Mouse (Mus musculus): ENCODE data around the gene Ddx5. TPM values are rescaled to one million over a fixed set of nuclear protein-coding genes. Genes with fewer than 3 reads are reported as not detected.
"Not testable (repeated sequence)": the region's sequence is repeated elsewhere in the genome, so short reads cannot be mapped to it uniquely, and the experiment has no call there.

The Ddx5 gene
- polyA plus RNA-seq, 1 experiment = 198 TPM

- H3K4me2 ChIP-seq (ENCODE audit: low read depth) = peak overlapping the region; percentile 76
- peak overlapping the region; percentile 49 for H3ac ChIP-seq (ENCODE audit: control insufficient read depth, insufficient read length)
- peak overlapping the region; percentile 92 for H3K4me3 ChIP-seq
- TF ChIP-seq REST (IDR thresholded peaks at IDR 0.05; ENCODE audit: insufficient read depth, insufficient read length) = no peak
- TF ChIP-seq POLR2A (IDR thresholded peaks at IDR 0.05; ENCODE audit: insufficient read length, low read depth) = peak; percentile 54
- peak; percentile 66 for TF ChIP-seq CEBPB (IDR thresholded peaks at IDR 0.05; ENCODE audit: insufficient read depth, poor library complexity, severe bottlenecking)
- TF ChIP-seq POLR2AphosphoS2 (IDR thresholded peaks at IDR 0.05; ENCODE audit: insufficient read length, low read depth) = peak; percentile 27
- H3K79me2 ChIP-seq (ENCODE audit: control insufficient read depth, insufficient read depth) = peaks cover 78% of the 10 kb centered on the region
- peaks cover 53% of the 10 kb centered on the region for H3K36me3 ChIP-seq (ENCODE audit: control insufficient read depth, insufficient read depth)
- no peaks in the 10 kb centered on the region for H3K27me3 ChIP-seq (ENCODE audit: control insufficient read depth, insufficient read depth, insufficient read length)
Measured at GRCm38 (mm10) chr11:106787131-106788025, 1.6 kb downstream of the Ddx5 start.

GRCm38 (mm10) chr11:106785043-106785442, 3.9 kb downstream of the Ddx5 start:
- H3K79me2 ChIP-seq (ENCODE audit: control insufficient read depth, insufficient read depth) = peaks cover 62% of the 10 kb centered on the region
- no peak overlapping the region for H3ac ChIP-seq (ENCODE audit: control insufficient read depth, insufficient read length)
- H3K4me2 ChIP-seq (ENCODE audit: low read depth) = peak overlapping the region; percentile 76
- TF ChIP-seq MYOG (IDR thresholded peaks at IDR 0.05; ENCODE audit: control insufficient read depth in 1 of 3, insufficient read depth in 1 of 3, insufficient read length in 2 of 3, low read depth in 2 of 3) = no peak
- no peak for TF ChIP-seq REST (IDR thresholded peaks at IDR 0.05; ENCODE audit: insufficient read depth, insufficient read length)
- no peak for TF ChIP-seq CEBPB (IDR thresholded peaks at IDR 0.05; ENCODE audit: insufficient read depth, poor library complexity, severe bottlenecking)
- no peak for TF ChIP-seq MAX (IDR thresholded peaks at IDR 0.05; ENCODE audit: low read depth)
- TF ChIP-seq POLR2A (IDR thresholded peaks at IDR 0.05; ENCODE audit: insufficient read length, low read depth) = no peak
- no peak for TF ChIP-seq E2F4 (IDR thresholded peaks at IDR 0.05; ENCODE audit: insufficient read depth)
- no peak for TF ChIP-seq TCF12 (IDR thresholded peaks at IDR 0.05; ENCODE audit: insufficient read depth, poor library complexity, severe bottlenecking)
- TF ChIP-seq TCF3 (IDR thresholded peaks at IDR 0.05; ENCODE audit: insufficient read length, low read depth) = no peak
- no peak for TF ChIP-seq USF1 (IDR thresholded peaks at IDR 0.05; ENCODE audit: low read depth)
- TF ChIP-seq POLR2AphosphoS2 (IDR thresholded peaks at IDR 0.05; ENCODE audit: insufficient read length, low read depth) = no peak
- no peak for TF ChIP-seq SRF (IDR thresholded peaks at IDR 0.05; ENCODE audit: control insufficient read depth, insufficient read length, low read depth)
- TF ChIP-seq MYOD1 (IDR thresholded peaks at IDR 0.05; ENCODE audit: control insufficient read depth in 1 of 3, insufficient read length in 2 of 3, low read depth in 2 of 3) = no peak
- no peaks in the 10 kb centered on the region for H3K27me3 ChIP-seq (ENCODE audit: control insufficient read depth, insufficient read depth, insufficient read length)
- peaks cover 70% of the 10 kb centered on the region for H3K36me3 ChIP-seq (ENCODE audit: control insufficient read depth, insufficient read depth)
- H3K4me3 ChIP-seq = peak overlapping the region; percentile 92

DNA sequence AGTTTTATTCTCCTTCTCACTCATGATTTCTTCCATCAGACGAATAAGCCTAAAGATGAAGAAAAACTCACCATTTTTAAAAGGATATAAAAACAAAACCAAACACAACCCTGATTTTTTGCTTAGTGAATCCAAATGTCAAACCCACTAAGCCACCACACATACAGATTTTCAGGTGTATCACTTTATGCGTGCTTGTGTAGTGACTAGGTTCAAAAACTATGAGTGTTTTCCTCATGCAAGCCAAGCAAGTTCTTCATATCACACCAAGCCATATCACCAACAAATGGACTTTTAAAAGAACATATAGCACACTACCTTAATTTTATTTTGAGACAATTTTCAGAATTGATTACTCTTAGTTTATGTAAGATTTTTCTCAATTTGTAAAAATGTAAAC, 4.5 kb downstream of the Ddx5 start:
- H3K4me3 ChIP-seq = no peak overlapping the region

DNA sequence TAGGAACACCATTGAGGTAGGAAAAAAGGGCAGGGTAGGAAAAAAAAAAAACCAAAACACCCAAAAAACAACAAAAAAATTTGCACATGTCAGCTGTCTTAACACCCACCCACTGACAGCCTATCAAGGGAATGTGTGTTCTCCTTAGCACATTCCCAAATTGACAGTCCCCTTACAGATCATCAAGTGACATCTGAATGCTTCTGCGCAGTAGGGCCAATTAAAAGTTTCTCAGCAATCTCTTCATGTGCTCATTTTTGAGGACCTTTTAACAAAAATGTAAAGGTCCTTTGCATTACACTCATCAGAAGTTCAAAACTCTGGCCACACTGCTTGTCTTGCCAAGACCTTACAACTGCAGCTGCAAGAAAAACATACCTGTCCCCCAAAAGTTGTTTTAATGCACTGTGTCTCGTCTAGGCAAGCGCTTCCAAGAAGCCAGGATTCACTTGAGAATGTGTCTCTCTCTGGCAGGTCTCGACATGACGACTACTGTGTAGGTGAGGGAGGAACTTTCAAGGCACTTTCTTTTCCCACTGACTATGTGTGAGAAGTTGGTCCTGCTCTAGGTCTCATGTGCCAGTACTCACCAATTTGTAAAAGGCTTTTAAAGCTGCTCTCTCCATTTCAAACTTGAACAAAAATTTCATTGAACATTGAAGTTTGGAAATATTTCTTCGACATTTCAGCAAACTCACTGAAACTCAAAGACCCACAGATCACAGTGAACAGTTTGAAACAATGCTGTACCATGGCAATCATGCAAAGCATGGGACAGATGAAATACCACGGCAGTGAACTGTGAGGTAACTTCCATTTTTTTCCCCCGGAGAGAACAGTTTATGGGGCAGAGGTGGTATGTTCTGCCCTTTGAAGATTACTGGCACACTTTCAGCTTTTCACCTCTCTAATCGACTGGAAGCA, 5.9 kb downstream of the Ddx5 start:
- peaks cover 62% of the 10 kb centered on the region for H3K79me2 ChIP-seq (ENCODE audit: control insufficient read depth, insufficient read depth)
- H3ac ChIP-seq (ENCODE audit: control insufficient read depth, insufficient read length) = no peak overlapping the region
- peaks cover 70% of the 10 kb centered on the region for H3K36me3 ChIP-seq (ENCODE audit: control insufficient read depth, insufficient read depth)
- H3K4me3 ChIP-seq = no peak overlapping the region
- no peak for TF ChIP-seq TCF12 (IDR thresholded peaks at IDR 0.05; ENCODE audit: insufficient read depth, poor library complexity, severe bottlenecking)
- no peak for TF ChIP-seq TCF3 (IDR thresholded peaks at IDR 0.05; ENCODE audit: insufficient read length, low read depth)
- no peak for TF ChIP-seq E2F4 (IDR thresholded peaks at IDR 0.05; ENCODE audit: insufficient read depth)
- TF ChIP-seq MYOD1 (IDR thresholded peaks at IDR 0.05; ENCODE audit: control insufficient read depth in 1 of 3, insufficient read length in 2 of 3, low read depth in 2 of 3) = no peak
- TF ChIP-seq USF1 (IDR thresholded peaks at IDR 0.05; ENCODE audit: low read depth) = no peak
- TF ChIP-seq POLR2AphosphoS2 (IDR thresholded peaks at IDR 0.05; ENCODE audit: insufficient read length, low read depth) = peak; percentile 18
- H3K4me2 ChIP-seq (ENCODE audit: low read depth) = no peak overlapping the region
- no peaks in the 10 kb centered on the region for H3K27me3 ChIP-seq (ENCODE audit: control insufficient read depth, insufficient read depth, insufficient read length)

More for the DNA sequence above, 4.5 kb downstream of the Ddx5 start:
- H3K36me3 ChIP-seq (ENCODE audit: control insufficient read depth, insufficient read depth) = peaks cover 70% of the 10 kb centered on the region
- no peak overlapping the region for H3ac ChIP-seq (ENCODE audit: control insufficient read depth, insufficient read length)
- TF ChIP-seq SRF (IDR thresholded peaks at IDR 0.05; ENCODE audit: control insufficient read depth, insufficient read length, low read depth) = no peak
- no peak for TF ChIP-seq MYOG (IDR thresholded peaks at IDR 0.05; ENCODE audit: control insufficient read depth in 1 of 3, insufficient read depth in 1 of 3, insufficient read length in 2 of 3, low read depth in 2 of 3)
- TF ChIP-seq REST (IDR thresholded peaks at IDR 0.05; ENCODE audit: insufficient read depth, insufficient read length) = no peak
- no peak for TF ChIP-seq USF1 (IDR thresholded peaks at IDR 0.05; ENCODE audit: low read depth)
- TF ChIP-seq E2F4 (IDR thresholded peaks at IDR 0.05; ENCODE audit: insufficient read depth) = no peak
- no peak for TF ChIP-seq MYOD1 (IDR thresholded peaks at IDR 0.05; ENCODE audit: control insufficient read depth in 1 of 3, insufficient read length in 2 of 3, low read depth in 2 of 3)
- no peak for TF ChIP-seq MAX (IDR thresholded peaks at IDR 0.05; ENCODE audit: low read depth)
- no peak for TF ChIP-seq CEBPB (IDR thresholded peaks at IDR 0.05; ENCODE audit: insufficient read depth, poor library complexity, severe bottlenecking)
- TF ChIP-seq TCF12 (IDR thresholded peaks at IDR 0.05; ENCODE audit: insufficient read depth, poor library complexity, severe bottlenecking) = no peak
- TF ChIP-seq POLR2AphosphoS2 (IDR thresholded peaks at IDR 0.05; ENCODE audit: insufficient read length, low read depth) = no peak
- no peak for TF ChIP-seq TCF3 (IDR thresholded peaks at IDR 0.05; ENCODE audit: insufficient read length, low read depth)
- no peak for TF ChIP-seq POLR2A (IDR thresholded peaks at IDR 0.05; ENCODE audit: insufficient read length, low read depth)
- H3K79me2 ChIP-seq (ENCODE audit: control insufficient read depth, insufficient read depth) = peaks cover 56% of the 10 kb centered on the region
- no peaks in the 10 kb centered on the region for H3K27me3 ChIP-seq (ENCODE audit: control insufficient read depth, insufficient read depth, insufficient read length)
- no peak overlapping the region for H3K4me2 ChIP-seq (ENCODE audit: low read depth)

GRCm38 (mm10) chr11:106782271-106782670, 6.7 kb downstream of the Ddx5 start:
- H3ac ChIP-seq (ENCODE audit: control insufficient read depth, insufficient read length); H3K27me3 ChIP-seq (ENCODE audit: control insufficient read depth, insufficient read depth, insufficient read length); H3K4me3 ChIP-seq; H3K4me2 ChIP-seq (ENCODE audit: low read depth): not testable (repeated sequence)
- Histone ChIP-seq H3K79me2 (ENCODE audit: control insufficient read depth, insufficient read depth) (peaks cover 61% of the 10 kb centered on the region), H3K36me3 (ENCODE audit: control insufficient read depth, insufficient read depth) (peaks cover 69% of the 10 kb centered on the region)
